Mouse (Mus musculus) olfactory bulb, adult 2 months (tissue): ENCODE measurements around the gene Mpc2. TPM values are rescaled to one million over a fixed set of nuclear protein-coding genes. Genes with fewer than 3 reads are reported as not detected.

Source experiments
- H3K27ac ChIP-seq: fragments of 200-500 bp; 2 replicates; pipeline ENCODE4 v1.5.1; 2012; ENCODE audit warnings: low read depth, low read length; ENCODE audit not compliant: insufficient read depth
- H3K4me1 ChIP-seq: fragments of 200-500 bp; 2 replicates; pipeline ENCODE4 v1.6.1; 2012; ENCODE audit warnings: low read length; ENCODE audit not compliant: control insufficient read depth, insufficient read depth
- H3K4me3 ChIP-seq: fragments of 200-500 bp; 2 replicates; pipeline ENCODE4 v1.5.1; 2012; ENCODE audit warnings: mild to moderate bottlenecking, low read depth, low read length, moderate library complexity; ENCODE audit not compliant: insufficient read depth
- CTCF ChIP-seq: fragments of 200-500 bp; IDR thresholded peaks from 2 replicates; pipeline ENCODE4 v1.5.1; 2012; ENCODE audit warnings: low read depth, mild to moderate bottlenecking, low read length, moderate library complexity; ENCODE audit not compliant: insufficient read depth
- POLR2A ChIP-seq: fragments of 200-500 bp; IDR thresholded peaks from 2 replicates; pipeline ENCODE4 v1.6.1; 2012; ENCODE audit warnings: mild to moderate bottlenecking, low read depth, low read length, moderate library complexity; ENCODE audit not compliant: insufficient read depth
- WGBS: fragments of 180-500 bp; shearing (Covaris S2); methylation state at CpG from one replicate; pipeline ENCODE4 v1.1.7; 2018; 5-methylcytosine and 5-hydroxymethylcytosine counted together
- polyA plus RNA-seq: library from polyadenylated mRNA; stranded (reverse); fragments of >200 nt; gene quantifications from 2 replicates; pipeline ENCODE4 v1.2.4, GENCODE M21; 2012; ENCODE audit warnings: low replicate concordance; ENCODE audit not compliant: missing spikeins, insufficient read depth, insufficient read length

The Mpc2 gene
- polyA plus RNA-seq, 1 experiment: not detected

DNA sequence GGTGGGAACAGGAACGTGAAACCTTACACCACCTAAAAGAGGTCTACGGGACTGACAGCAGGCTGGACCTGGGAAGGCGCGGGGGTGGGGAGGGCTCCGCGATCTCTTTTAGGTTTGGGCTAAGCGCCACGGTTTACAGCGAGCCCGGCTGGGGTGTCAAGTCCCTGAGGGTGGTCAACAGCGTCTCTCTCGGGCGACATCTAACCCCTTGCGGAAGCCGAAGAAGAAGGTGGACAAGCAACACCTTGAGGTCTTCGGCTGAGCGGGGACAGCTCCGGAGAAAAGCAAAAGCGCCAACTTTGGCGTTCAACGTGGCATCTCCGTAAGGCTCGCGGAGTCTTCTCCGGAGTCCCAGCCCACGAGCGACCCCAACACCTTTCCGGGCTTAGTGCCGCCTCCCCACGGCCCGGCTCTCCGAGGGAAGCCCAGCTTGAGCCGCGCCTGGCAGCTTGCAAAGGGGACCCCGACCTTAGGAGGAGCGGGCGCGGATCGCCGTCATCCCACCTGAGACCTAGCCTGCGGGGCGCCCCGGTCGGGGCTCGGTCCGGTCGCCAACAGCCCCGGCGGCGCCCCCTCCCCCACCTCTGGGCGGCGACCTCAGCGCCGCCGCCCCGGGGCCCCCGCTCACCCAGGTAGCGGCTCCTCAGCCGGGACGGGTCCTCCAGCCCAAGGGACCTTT lies 795 bp upstream of the Mpc2 start:
- Histone ChIP-seq H3K27ac (0 out of 2 replicates have a peak overlapping the region, but pooled peaks have one; percentile 43), H3K4me1 (peaks cover 2% of the 10 kb centered on the region; the same call in 1 of the 2 replicates), H3K4me3 (peak overlapping the region; percentile 54)
- TF ChIP-seq CTCF (no peak), POLR2A (no peak)
- under 1% methylated on average over 60 of the region's 60 CpGs for WGBS

DNA sequence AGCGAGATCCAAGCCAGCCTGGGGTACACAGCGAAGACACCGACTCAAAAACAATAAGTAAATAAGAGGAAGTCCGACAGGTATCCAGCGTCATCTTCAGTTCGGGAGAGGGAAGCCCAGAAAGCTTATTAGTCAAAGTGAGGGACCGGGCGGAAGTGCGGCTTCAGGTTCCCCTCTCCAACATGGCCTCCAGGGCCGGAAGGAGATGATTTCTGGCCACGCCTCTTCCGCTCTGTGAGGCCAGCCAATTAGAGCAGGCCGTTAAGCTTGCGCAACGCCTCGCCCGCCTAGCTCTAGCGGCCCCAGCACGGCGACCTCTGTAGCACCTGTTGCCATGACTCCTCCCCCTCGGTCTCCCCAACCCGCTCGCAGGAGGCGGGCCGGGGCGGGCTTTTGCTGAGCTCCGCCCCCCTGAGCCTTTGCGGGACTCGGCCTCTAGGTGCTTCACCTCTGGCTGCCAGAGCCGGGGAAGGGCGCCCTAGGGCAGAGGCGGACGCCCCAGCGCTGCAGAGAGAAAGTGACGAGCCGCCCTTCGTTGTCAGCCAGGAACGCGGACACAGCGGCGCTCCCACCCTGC lies 452 bp downstream of the Mpc2 start:
- peak overlapping the region; percentile 89 for H3K27ac ChIP-seq
- TF ChIP-seq CTCF (peak; percentile 49), POLR2A (peak; percentile 93)
- peaks cover 2% of the 10 kb centered on the region; the same call in 1 of the 2 replicates for H3K4me1 ChIP-seq
- WGBS: under 1% methylated on average over 41 of the region's 41 CpGs
- H3K4me3 ChIP-seq: peak overlapping the region; percentile 83

DNA sequence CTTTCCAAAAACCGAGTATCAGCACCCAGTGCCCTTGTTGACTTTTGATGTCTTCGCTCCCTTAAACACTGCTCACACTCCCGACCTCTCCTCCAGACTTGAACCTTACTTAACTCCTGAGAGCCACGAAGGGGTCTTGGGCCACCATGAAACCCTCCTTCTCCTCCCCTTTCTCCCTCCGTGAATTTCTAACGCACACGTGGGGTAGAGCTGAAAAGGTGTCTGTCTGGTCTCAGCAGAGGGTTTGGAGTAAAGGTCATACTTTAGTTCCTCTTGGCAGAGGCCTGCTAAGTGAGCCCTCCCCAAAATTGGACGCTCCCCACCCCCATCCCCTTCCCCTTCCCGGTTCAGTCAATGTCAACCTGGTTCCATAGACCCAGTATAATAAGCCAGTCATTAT lies 1.2 kb downstream of the Mpc2 start:
- H3K4me1 ChIP-seq: peaks cover 2% of the 10 kb centered on the region; the same call in 1 of the 2 replicates
- H3K27ac ChIP-seq: peak overlapping the region; percentile 55
- WGBS: 5% methylated on average over 9 of the region's 9 CpGs
- TF ChIP-seq CTCF (no peak), POLR2A (no peak)
- H3K4me3 ChIP-seq: peak overlapping the region; percentile 83

DNA sequence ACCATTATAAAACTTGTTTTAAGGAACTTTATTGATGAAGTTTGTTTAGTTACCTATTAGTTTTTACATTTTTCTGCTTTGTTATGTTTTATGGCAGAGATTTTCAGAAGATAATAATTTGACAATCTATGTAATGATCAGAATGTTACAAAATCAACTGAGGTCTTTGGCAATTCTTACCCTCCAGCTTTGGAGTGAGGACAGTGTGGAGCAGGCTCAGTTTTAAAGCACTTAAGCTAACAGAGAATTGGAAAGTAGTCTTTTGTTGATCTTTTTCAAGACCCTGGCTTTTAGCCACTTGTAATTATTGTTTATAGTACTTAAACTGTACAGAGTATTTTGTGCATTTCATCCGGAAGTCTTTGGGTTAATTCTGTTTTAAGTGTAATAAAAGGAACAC lies 2.4 kb downstream of the Mpc2 start:
- peaks cover 2% of the 10 kb centered on the region; the same call in 1 of the 2 replicates for H3K4me1 ChIP-seq
- H3K4me3 ChIP-seq: no peak overlapping the region
- 23% methylated on average over 1 of the region's 1 CpGs for WGBS
- no peak overlapping the region for H3K27ac ChIP-seq
- TF ChIP-seq CTCF (no peak), POLR2A (no peak)

- WGBS: 92% methylated on average over 3 of the region's 3 CpGs
- TF ChIP-seq POLR2A: no peak
- TF ChIP-seq CTCF: no peak
- Histone ChIP-seq H3K4me3 (no peak overlapping the region), H3K27ac (no peak overlapping the region), H3K4me1 (peaks cover 2% of the 10 kb centered on the region; the same call in 1 of the 2 replicates)
These were observed 4.1 kb downstream of the Mpc2 start for GRCm38 (mm10) chr1:165464574-165464973.

DNA sequence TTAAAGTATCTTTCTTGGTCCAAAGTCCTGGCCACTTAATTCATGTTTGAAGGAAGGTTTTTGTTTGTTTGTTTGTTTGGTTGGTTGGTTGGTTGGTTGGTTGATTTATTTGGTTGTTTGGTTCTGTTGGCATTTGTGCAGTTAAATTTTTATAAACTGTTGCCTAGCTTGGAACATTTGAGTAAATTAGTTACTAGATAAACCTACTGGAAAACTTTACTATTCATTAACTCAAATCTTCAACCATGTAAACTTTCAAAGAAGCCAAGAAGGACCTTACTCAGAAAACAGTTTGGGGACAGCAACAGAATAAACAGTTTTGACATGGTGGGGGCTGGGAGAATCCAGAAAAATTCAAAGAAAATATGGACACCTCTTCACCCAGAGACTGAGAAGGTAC lies 8.5 kb downstream of the Mpc2 start:
- H3K4me3 ChIP-seq: no peak overlapping the region
- H3K4me1 ChIP-seq: no peaks in the 10 kb centered on the region
- H3K27ac ChIP-seq: no peak overlapping the region
- no peak for TF ChIP-seq CTCF
- TF ChIP-seq POLR2A: no peak

DNA sequence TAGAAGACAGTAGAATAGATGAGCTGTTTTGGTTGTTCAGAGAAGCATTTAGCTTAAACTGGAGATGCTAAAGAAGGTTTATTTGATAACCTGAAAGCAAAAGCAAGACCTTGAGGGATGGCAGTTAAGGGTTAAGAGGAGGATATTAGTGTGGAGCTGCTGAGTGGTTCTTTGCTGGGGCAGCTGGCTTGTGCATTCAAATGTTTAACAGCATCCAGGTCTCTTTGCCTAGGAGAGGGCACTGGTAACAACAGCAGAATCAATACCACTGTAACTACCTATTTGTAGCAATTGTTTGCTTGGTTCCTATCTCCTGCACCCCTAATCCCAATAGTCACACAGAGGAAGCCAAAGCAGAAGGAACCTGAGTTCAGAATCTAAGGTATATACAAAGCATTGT lies 9.3 kb downstream of the Mpc2 start:
- H3K27ac ChIP-seq: no peak overlapping the region
- no peak overlapping the region for H3K4me3 ChIP-seq
- no peaks in the 10 kb centered on the region for H3K4me1 ChIP-seq
- TF ChIP-seq CTCF: no peak
- TF ChIP-seq POLR2A: no peak

- H3K4me1 ChIP-seq: no peaks in the 10 kb centered on the region
- TF ChIP-seq CTCF: no peak
- TF ChIP-seq POLR2A: no peak
- WGBS: 93% methylated on average over 1 of the region's 1 CpGs
- H3K4me3 ChIP-seq: no peak overlapping the region
- no peak overlapping the region for H3K27ac ChIP-seq
These were observed 11.1 kb downstream of the Mpc2 start for GRCm38 (mm10) chr1:165471490-165471889.

DNA sequence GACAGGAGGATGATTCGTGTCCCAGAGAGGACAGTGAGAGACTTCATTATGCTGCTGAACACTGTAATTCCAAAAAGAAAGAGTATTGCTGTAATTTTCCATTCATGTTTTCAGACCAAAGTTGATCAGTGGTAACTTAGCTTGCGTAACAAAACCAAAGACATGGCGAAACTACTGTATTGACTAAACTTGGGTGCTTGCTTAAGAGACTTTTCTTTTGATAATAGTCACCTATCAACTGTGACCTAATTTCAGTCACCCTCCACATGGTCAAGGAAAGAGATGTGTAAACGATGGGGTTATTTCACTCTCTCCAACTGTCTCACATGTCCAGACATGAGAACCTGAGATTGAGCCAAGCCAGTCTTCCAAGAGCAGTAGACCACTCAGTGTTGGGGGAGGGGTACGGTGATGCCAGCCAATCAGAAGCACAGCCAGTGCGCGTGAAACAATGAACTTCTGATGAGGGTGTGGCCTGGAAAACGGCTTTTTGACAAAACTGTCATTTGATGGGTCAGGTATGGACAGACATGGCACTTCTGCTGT lies 24.3 kb downstream of the Mpc2 start, which contains the start of gene Adcy10:
Gene Adcy10 (plus strand): TSS at position 496 of the 546 bp plus-strand sequence.
- TF ChIP-seq CTCF (no peak), POLR2A (no peak)
- Histone ChIP-seq H3K27ac (no peak within 1 kb of the TSS), H3K4me1 (no peaks in the 10 kb centered on the region), H3K4me3 (no peak within 1 kb of the TSS)
- 92% methylated on average over 8 of the region's 8 CpGs for WGBS

GRCm38 (mm10) chr1:165486108-165486507 lies 25.7 kb downstream of the Mpc2 start:
- Histone ChIP-seq H3K27ac (no peak overlapping the region), H3K4me3 (no peak overlapping the region), H3K4me1 (no peaks in the 10 kb centered on the region)
- WGBS: 92% methylated on average over 2 of the region's 2 CpGs
- TF ChIP-seq CTCF (no peak), POLR2A (no peak)
